Mouse (Mus musculus) large intestine, adult 2 months (tissue): ENCODE data around the gene Gm9837. TPM values are rescaled to one million over a fixed set of nuclear protein-coding genes. Genes with fewer than 3 reads are reported as not detected.
"Not testable (repeated sequence)": the region's sequence is repeated elsewhere in the genome, so short reads cannot be mapped to it uniquely, and the experiment has no call there.

Experiments
- DNase-seq: peaks from one replicate; pipeline ENCODE4 v3.0.0-alpha.2; 2012; ENCODE audit warnings: low read depth, low spot score
- WGBS: fragments of 180-500 bp; shearing (Covaris S2); methylation state at CpG from one replicate; pipeline ENCODE4 v1.1.7; 2018; 5-methylcytosine and 5-hydroxymethylcytosine counted together
- polyA plus RNA-seq: library from polyadenylated mRNA; depleted of rRNA; stranded (reverse); fragments of >200 nt; gene quantifications from 2 replicates; pipeline ENCODE4 v1.2.3, GENCODE M21; 2012; rRNA removed

Gm9837 gene
- polyA plus RNA-seq, 1 experiment = not detected

DNA sequence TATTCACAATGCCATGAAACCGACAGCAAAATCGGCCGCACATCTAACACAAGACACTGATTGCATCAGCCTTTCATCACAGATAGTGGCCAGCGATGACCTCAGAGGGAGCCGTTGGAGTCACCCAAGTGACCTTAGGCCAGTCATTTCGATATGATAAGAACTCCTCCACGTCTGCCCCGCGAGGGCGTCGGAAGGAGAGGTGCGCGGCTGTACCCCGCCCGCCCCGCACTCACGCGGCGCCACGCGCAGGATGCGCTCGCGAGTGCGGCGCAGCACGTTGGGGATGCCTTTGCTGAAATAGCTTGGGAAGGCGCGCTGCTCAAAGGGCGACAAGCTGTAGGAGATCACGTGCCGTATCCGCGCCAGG is 40.0 kb downstream of the Gm9837 start:
- DNase-seq = no peak
- WGBS = under 1% methylated on average over 34 of the region's 34 CpGs

DNA sequence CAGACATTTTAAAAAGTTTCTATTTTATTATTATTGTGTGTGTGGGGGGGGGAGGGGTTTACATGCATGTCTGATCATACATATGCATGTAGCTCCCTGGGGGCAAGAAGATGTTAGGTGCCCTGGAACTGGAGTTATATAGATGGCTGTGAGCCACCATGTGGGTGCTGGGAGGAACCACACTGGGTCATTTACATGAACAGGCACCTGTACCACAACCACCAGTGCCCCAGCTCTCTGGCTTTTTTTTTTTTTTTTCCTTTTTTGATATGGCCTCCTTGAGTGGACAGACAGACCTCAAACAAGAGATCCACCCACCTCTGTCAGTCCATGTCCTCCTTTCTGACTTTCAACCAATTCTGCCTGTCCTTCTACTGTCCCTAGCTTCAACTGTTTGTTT is 41.1 kb downstream of the Gm9837 start:
- DNase-seq = no peak

- 95% methylated on average over 5 of the region's 5 CpGs for WGBS
Measured at GRCm38 (mm10) chr11:53428716-53429057, 41.6 kb downstream of the Gm9837 start.

DNA sequence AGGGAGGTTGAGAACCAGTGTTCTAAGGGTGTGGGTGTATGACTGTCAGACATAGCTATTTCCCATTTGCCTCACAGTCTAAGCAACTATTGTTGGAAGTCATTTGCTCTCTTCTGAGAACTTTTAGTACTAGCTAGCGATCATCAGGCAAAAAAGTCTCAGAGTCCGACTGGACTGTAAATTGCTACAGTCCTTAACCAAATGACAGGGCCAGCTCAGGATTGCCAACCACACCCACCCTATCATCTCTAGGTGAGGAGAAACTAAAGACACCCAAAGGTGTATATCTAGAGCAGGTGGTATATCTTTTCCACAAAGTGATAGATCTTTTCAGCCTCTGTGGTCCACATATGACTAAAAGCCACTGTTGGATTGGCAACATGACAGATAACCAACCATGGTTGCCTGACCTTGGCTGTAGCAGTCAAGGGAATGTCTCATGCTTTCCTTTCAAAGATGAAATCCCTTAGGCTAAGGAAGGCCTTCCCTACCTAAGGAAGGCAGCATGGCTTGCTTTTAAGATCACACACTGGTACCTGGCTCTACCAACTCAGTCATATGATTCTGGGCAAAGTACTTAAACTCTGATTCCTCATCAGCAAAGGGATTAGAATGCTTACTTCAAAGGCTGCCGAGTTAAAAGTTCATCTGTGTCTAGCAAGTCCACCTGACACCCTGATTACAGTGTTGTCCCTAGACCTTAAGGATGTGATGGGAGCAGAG is 42.1 kb downstream of the Gm9837 start:
- no peak for DNase-seq
- WGBS = 62% methylated on average over 3 of the region's 3 CpGs

More at GRCm38 (mm10) chr11:53428716-53429057, 41.6 kb downstream of the Gm9837 start:
- no peak for DNase-seq

DNA sequence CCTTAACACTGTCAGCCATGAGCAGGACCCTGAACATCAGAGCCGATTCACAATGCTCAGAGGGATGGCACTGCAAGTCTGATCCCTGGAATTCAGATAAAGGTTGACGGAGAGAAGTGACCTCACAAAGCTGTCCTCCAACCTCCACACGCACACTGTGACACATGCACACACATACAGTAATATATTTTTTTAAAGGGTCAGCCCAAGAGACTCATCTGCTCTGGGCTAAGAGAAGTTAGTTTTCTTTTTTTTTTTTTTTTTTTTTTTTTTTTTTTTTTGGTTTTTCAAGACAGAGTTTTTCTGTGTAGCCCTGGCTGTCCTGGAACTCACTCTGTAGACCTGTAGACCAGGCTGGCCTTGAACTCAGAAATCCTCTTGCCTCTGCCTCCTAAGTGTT is 43.4 kb downstream of the Gm9837 start:
- 84% methylated on average over 3 of the region's 3 CpGs for WGBS
- DNase-seq = not testable (repeated sequence)

GRCm38 (mm10) chr11:53425711-53426255 is 44.5 kb downstream of the Gm9837 start:
- 70% methylated on average over 6 of the region's 6 CpGs for WGBS

GRCm38 (mm10) chr11:53425251-53425650 is 45.0 kb downstream of the Gm9837 start:
- 61% methylated on average over 3 of the region's 3 CpGs for WGBS
- no peak for DNase-seq

More at GRCm38 (mm10) chr11:53425711-53426255, 44.5 kb downstream of the Gm9837 start:
- DNase-seq = no peak

GRCm38 (mm10) chr11:53424826-53425225 is 45.5 kb downstream of the Gm9837 start:
- no peak for DNase-seq
- 79% methylated on average over 2 of the region's 2 CpGs for WGBS

- DNase-seq = no peak
- 35% methylated on average over 4 of the region's 4 CpGs for WGBS
Measured at GRCm38 (mm10) chr11:53423036-53423435, 47.2 kb downstream of the Gm9837 start, which contains the start of gene Leap2. Leap2 (minus strand) TSS chr11:53423170.

Other genes starting within 250 kb of the Gm9837 start
- 16.4 and 23.4 TPM in 2 replicates for gene Hspa4, start 170.0 kb downstream of the Gm9837 start, polyA plus RNA-seq
- 3.2 and 3.3 TPM in 2 replicates for gene Zcchc10, start 145.8 kb downstream of the Gm9837 start, polyA plus RNA-seq
- gene Aff4, start 119.6 kb downstream of the Gm9837 start, polyA plus RNA-seq = 6.9 and 13.6 TPM in 2 replicates
- gene Leap2, start 47.3 kb downstream of the Gm9837 start, polyA plus RNA-seq = 5.3 and 43.3 TPM in 2 replicates
- gene Uqcrq, start 39.6 kb downstream of the Gm9837 start, polyA plus RNA-seq = 700 and 833 TPM in 2 replicates
- 0.92 and 1.1 TPM in 2 replicates for gene Gdf9, start 39.5 kb downstream of the Gm9837 start, polyA plus RNA-seq
- gene Gm10447, start 13.4 kb downstream of the Gm9837 start, polyA plus RNA-seq = 0.05 and 0.09 TPM in 2 replicates
- 2.3 and 3.5 TPM in 2 replicates for gene Shroom1, start 13.3 kb downstream of the Gm9837 start, polyA plus RNA-seq
- not detected in 2 replicates for gene Gm9945, start 9.7 kb upstream of the Gm9837 start, polyA plus RNA-seq
- 7.5 and 21.0 TPM in 2 replicates for gene Sowaha, start 9.8 kb upstream of the Gm9837 start, polyA plus RNA-seq
- 15.1 and 16.0 TPM in 2 replicates for gene Sept8, start 48.8 kb upstream of the Gm9837 start, polyA plus RNA-seq
- gene Kif3a, start 96.9 kb upstream of the Gm9837 start, polyA plus RNA-seq = 1.8 and 2.3 TPM in 2 replicates
- gene Il4, start 148.2 kb upstream of the Gm9837 start, polyA plus RNA-seq = not detected in 2 replicates
- gene Il13, start 164.2 kb upstream of the Gm9837 start, polyA plus RNA-seq = 0.09 TPM in 1 of 2 replicates, not detected in the other
- gene Rad50, start 236.8 kb upstream of the Gm9837 start, polyA plus RNA-seq = 5.0 TPM in 2 replicates